Mouse (Mus musculus) stomach, postnatal 0 days (tissue): Measurements from ENCODE around the gene Nutf2.

Source experiments
- CTCF ChIP-seq: IDR thresholded peaks from 2 replicates; pipeline ENCODE4 v1.5.1; 2016; ENCODE audit warnings: antibody characterized with exemption, low read depth, mild to moderate bottlenecking, moderate library complexity
- EP300 ChIP-seq: optimal IDR thresholded peaks from 2 replicates; pipeline ENCODE3; 2016; ENCODE audit warnings: antibody characterized with exemption

DNA sequence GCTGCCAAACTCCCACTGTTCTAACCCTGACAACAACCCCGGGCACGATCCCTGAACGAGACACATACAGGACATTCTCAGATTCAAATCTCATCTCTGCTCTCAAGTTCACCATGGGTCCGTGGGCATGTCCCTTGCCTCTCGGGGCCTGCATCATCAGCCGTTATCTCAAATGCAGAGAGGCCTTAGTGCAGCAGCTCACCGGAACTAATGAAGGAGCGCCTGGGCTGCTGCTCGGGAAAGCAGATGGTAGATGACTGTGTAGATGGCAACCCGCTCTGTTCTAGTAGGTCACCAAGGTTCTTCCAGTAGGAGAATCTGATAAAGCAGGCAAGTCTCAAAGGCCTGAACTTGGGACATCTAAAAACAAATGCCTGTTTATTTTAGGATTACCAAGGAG, 49.3 kb upstream of the Nutf2 start:
- no peak for TF ChIP-seq CTCF
- no peak for TF ChIP-seq EP300
